Mouse (Mus musculus) cerebellum, postnatal 36 days (tissue): ENCODE data around the gene Jak2.

Experiments used
- DNase-seq, 2 experiments: peaks; one replicate each; pipeline ENCODE4 v3.0.0; 2021 to 2022; ENCODE audit warnings: mixed read lengths in 2 of 2

Jak2 gene

GRCm38 (mm10) chr19:29253728-29254127 is 2.1 kb downstream of the Jak2 start:
- peak; percentile 84 to 85 for DNase-seq

- no peak for DNase-seq
Measured at GRCm38 (mm10) chr19:29254671-29255070, 3.0 kb downstream of the Jak2 start.

- DNase-seq: no peak
Measured at GRCm38 (mm10) chr19:29255327-29256027, 3.8 kb downstream of the Jak2 start.

GRCm38 (mm10) chr19:29261638-29262037 is 10.0 kb downstream of the Jak2 start:
- no peak for DNase-seq

- DNase-seq: no peak
Measured at GRCm38 (mm10) chr19:29263492-29263891, 11.9 kb downstream of the Jak2 start.

- peak; percentile 42 to 58 for DNase-seq
Measured at GRCm38 (mm10) chr19:29265538-29265937, 13.9 kb downstream of the Jak2 start.

- DNase-seq: no peak
Measured at GRCm38 (mm10) chr19:29267075-29267868, 15.6 kb downstream of the Jak2 start.

GRCm38 (mm10) chr19:29268788-29269321 is 17.2 kb downstream of the Jak2 start:
- DNase-seq: no peak

GRCm38 (mm10) chr19:29270226-29270625 is 18.6 kb downstream of the Jak2 start:
- no peak for DNase-seq

- peak; percentile 32 to 58 for DNase-seq
Measured at GRCm38 (mm10) chr19:29271147-29271578, 19.5 kb downstream of the Jak2 start.

- no peak for DNase-seq
Measured at GRCm38 (mm10) chr19:29272011-29272809, 20.6 kb downstream of the Jak2 start.

GRCm38 (mm10) chr19:29276414-29276813 is 24.8 kb downstream of the Jak2 start:
- DNase-seq: no peak

GRCm38 (mm10) chr19:29278944-29279587 is 27.4 kb downstream of the Jak2 start:
- no peak for DNase-seq

GRCm38 (mm10) chr19:29285451-29285869 is 33.8 kb downstream of the Jak2 start:
- DNase-seq: no peak

GRCm38 (mm10) chr19:29287863-29288262 is 36.2 kb downstream of the Jak2 start:
- DNase-seq: no peak

- no peak for DNase-seq
Measured at GRCm38 (mm10) chr19:29291532-29291931, 39.9 kb downstream of the Jak2 start.

GRCm38 (mm10) chr19:29292546-29292945 is 40.9 kb downstream of the Jak2 start:
- no peak for DNase-seq

GRCm38 (mm10) chr19:29294756-29295155 is 43.1 kb downstream of the Jak2 start:
- DNase-seq: no peak

- DNase-seq: no peak
Measured at GRCm38 (mm10) chr19:29296166-29296565, 44.5 kb downstream of the Jak2 start.

- DNase-seq: no peak
Measured at GRCm38 (mm10) chr19:29297366-29297765, 45.7 kb downstream of the Jak2 start.

- no peak for DNase-seq
Measured at GRCm38 (mm10) chr19:29300919-29301318, 49.3 kb downstream of the Jak2 start.

GRCm38 (mm10) chr19:29302119-29302518 is 50.5 kb downstream of the Jak2 start:
- DNase-seq: no peak
